ENCODE assay signal across 29 mouse cellular contexts in genomic region chr4:141631250-141631649, GRCm38 (mm10). TPM values are rescaled to one million over a fixed set of nuclear protein-coding genes. Genes with fewer than 3 reads are reported as not detected.
"Had no signal": no experiment of that assay in that cellular context is flagged by ENCODE, and none has a peak within 500 bp of the region (broad histone marks: within the 10 kb centered on the region; RNA-seq: fewer than 3 reads in every experiment).

No protein-coding gene starts in this region.

- H3K27ac ChIP-seq: embryonic facial prominence, embryonic 10.5 days; embryonic facial prominence, embryonic 12.5 days; embryonic facial prominence, embryonic 13.5 days; embryonic facial prominence, embryonic 15.5 days; forebrain, embryonic 10.5 days; forebrain, embryonic 12.5 days; forebrain, embryonic 13.5 days; forebrain, embryonic 15.5 days; gastrocnemius, adult 2 months; heart, adult 2 months had no signal

- H3K4me1 ChIP-seq: embryonic facial prominence, embryonic 12.5 days; embryonic facial prominence, embryonic 13.5 days; embryonic facial prominence, embryonic 15.5 days; forebrain, embryonic 12.5 days; forebrain, embryonic 13.5 days; forebrain, embryonic 15.5 days had no signal

- H3K4me3 ChIP-seq: embryonic facial prominence, embryonic 10.5 days; embryonic facial prominence, embryonic 12.5 days; embryonic facial prominence, embryonic 13.5 days; embryonic facial prominence, embryonic 15.5 days; erythroblast, embryonic 14.5 days; forebrain, embryonic 10.5 days; forebrain, embryonic 12.5 days; forebrain, embryonic 13.5 days; forebrain, embryonic 15.5 days; gastrocnemius, adult 2 months; heart, adult 2 months had no signal

- ATAC-seq: forebrain, embryonic 13.5 days; forebrain, embryonic 14.5 days; forebrain, embryonic 15.5 days; forebrain, embryonic 16.5 days; forebrain, postnatal 0 days had no signal

- H3K27me3 ChIP-seq: embryonic facial prominence, embryonic 12.5 days; embryonic facial prominence, embryonic 13.5 days; embryonic facial prominence, embryonic 15.5 days; forebrain, embryonic 12.5 days; forebrain, embryonic 13.5 days; forebrain, embryonic 15.5 days had no signal

- H3K4me2 ChIP-seq: embryonic facial prominence, embryonic 12.5 days; embryonic facial prominence, embryonic 13.5 days; embryonic facial prominence, embryonic 15.5 days; forebrain, embryonic 12.5 days; forebrain, embryonic 13.5 days; forebrain, embryonic 15.5 days had no signal

- H3K9ac ChIP-seq: embryonic facial prominence, embryonic 12.5 days; embryonic facial prominence, embryonic 13.5 days; embryonic facial prominence, embryonic 15.5 days; forebrain, embryonic 12.5 days; forebrain, embryonic 13.5 days; forebrain, embryonic 15.5 days; forebrain, postnatal 0 days had no signal

- DNase-seq: cerebellum, adult 9-10 months; cerebellum, adult 9-11 months; cerebellum, postnatal 10 days; cerebellum, postnatal 14 days; cerebellum, postnatal 25 days; embryo, embryonic 11 days; forebrain, postnatal 0 days; gastrocnemius, adult 2 months; gastrocnemius, postnatal 10 days; gastrocnemius, postnatal 14 days; gastrocnemius, postnatal 25 days; gastrocnemius, postnatal 36 days; heart, adult 18-20 months; heart, adult 2 months had no signal

- H3K9me3 ChIP-seq: embryonic facial prominence, embryonic 10.5 days; embryonic facial prominence, embryonic 12.5 days; embryonic facial prominence, embryonic 13.5 days; embryonic facial prominence, embryonic 15.5 days; forebrain, embryonic 10.5 days; forebrain, embryonic 12.5 days; forebrain, embryonic 13.5 days; forebrain, embryonic 15.5 days had no signal

RNA-seq across cellular contexts. Expression of gene Slc25a34, which starts 7.6 kb away (rescaled TPM):
- total RNA-seq: granulocyte monocyte progenitor cell, adult 5-6 weeks had no signal
- polyA plus RNA-seq: embryonic facial prominence, embryonic 11.5 days; embryonic facial prominence, embryonic 12.5 days; embryonic facial prominence, embryonic 13.5 days; erythroblast, embryonic 14.5 days; forebrain, embryonic 10.5 days; forebrain, embryonic 11.5 days; forebrain, embryonic 12.5 days; forebrain, embryonic 14.5 days had no signal

RNA-seq across cellular contexts. Expression of gene Tmem82, which starts 12.8 kb away (rescaled TPM):
- polyA plus RNA-seq: forebrain, embryonic 14.5 days had no signal

RNA-seq across cellular contexts. Expression of gene Fblim1, which starts 25.4 kb away (rescaled TPM):
- total RNA-seq: common myeloid progenitor, adult 5-6 weeks had no signal

RNA-seq across cellular contexts. Expression of gene Rsc1a1, which starts 54.1 kb away (rescaled TPM):
- total RNA-seq: heart, adult 2 months had no signal
- polyA plus RNA-seq: embryonic facial prominence, embryonic 12.5 days; embryonic facial prominence, embryonic 13.5 days; embryonic facial prominence, embryonic 15.5 days; forebrain, embryonic 15.5 days had no signal
